Mouse (Mus musculus): ENCODE results near the gene Dolpp1. TPM values are rescaled to one million over a fixed set of nuclear protein-coding genes. Genes with fewer than 3 reads are reported as not detected.

Dolpp1 gene
- polyA plus RNA-seq, 1 experiment from 2014 or later, result 53.0 TPM

GRCm38 (mm10) chr2:30402351-30402826 lies 10.3 kb downstream of the Dolpp1 start:
- Histone ChIP-seq H3K36me3 (ENCODE audit: poor library complexity, severe bottlenecking) (peaks cover 81% of the 10 kb centered on the region), H3K27ac (no peak overlapping the region), H3K9ac (no peak overlapping the region), H3K27me3 (no peaks in the 10 kb centered on the region), H3K4me2 (no peak overlapping the region), H3K4me3 (no peak overlapping the region), H3K4me1 (peaks cover 28% of the 10 kb centered on the region), H3K9me3 (replicated peaks) (no peaks in the 10 kb centered on the region)
- ATAC-seq, result no peak
- WGBS, result 89% methylated on average over 9 of the region's 9 CpGs

GRCm38 (mm10) chr2:30402843-30403242 lies 10.8 kb downstream of the Dolpp1 start:
- peaks cover 28% of the 10 kb centered on the region for H3K4me1 ChIP-seq
- H3K9ac ChIP-seq, result no peak overlapping the region
- H3K27me3 ChIP-seq, result no peaks in the 10 kb centered on the region
- no peak overlapping the region for H3K4me2 ChIP-seq
- no peak for ATAC-seq
- H3K9me3 ChIP-seq (replicated peaks), result no peaks in the 10 kb centered on the region
- WGBS, result 73% methylated on average over 2 of the region's 2 CpGs
- peaks cover 81% of the 10 kb centered on the region for H3K36me3 ChIP-seq (ENCODE audit: poor library complexity, severe bottlenecking)
- no peak overlapping the region for H3K4me3 ChIP-seq
- no peak overlapping the region for H3K27ac ChIP-seq

- Histone ChIP-seq H3K36me3 (ENCODE audit: poor library complexity, severe bottlenecking) (peaks cover 81% of the 10 kb centered on the region), H3K4me2 (no peak overlapping the region), H3K4me3 (no peak overlapping the region), H3K27me3 (no peaks in the 10 kb centered on the region), H3K9me3 (replicated peaks) (no peaks in the 10 kb centered on the region), H3K9ac (no peak overlapping the region), H3K27ac (no peak overlapping the region), H3K4me1 (peaks cover 20% of the 10 kb centered on the region)
- ATAC-seq, result no peak
- 93% methylated on average over 1 of the region's 1 CpGs for WGBS
Measured at GRCm38 (mm10) chr2:30403870-30404269, 11.8 kb downstream of the Dolpp1 start.

GRCm38 (mm10) chr2:30407221-30407620 lies 15.2 kb downstream of the Dolpp1 start:
- 93% methylated on average over 2 of the region's 2 CpGs for WGBS
- ATAC-seq, result no peak
- Histone ChIP-seq H3K4me2 (no peak overlapping the region), H3K36me3 (ENCODE audit: poor library complexity, severe bottlenecking) (peaks cover 78% of the 10 kb centered on the region), H3K27me3 (no peaks in the 10 kb centered on the region), H3K9me3 (replicated peaks) (no peaks in the 10 kb centered on the region), H3K4me1 (no peaks in the 10 kb centered on the region), H3K27ac (no peak overlapping the region), H3K4me3 (no peak overlapping the region), H3K9ac (no peak overlapping the region)

GRCm38 (mm10) chr2:30407778-30408177 lies 15.7 kb downstream of the Dolpp1 start:
- Histone ChIP-seq H3K27me3 (no peaks in the 10 kb centered on the region), H3K9me3 (replicated peaks) (no peaks in the 10 kb centered on the region), H3K4me1 (0 out of 2 replicates have a peak, but pooled peaks cover 2% of the 10 kb centered on the region), H3K36me3 (ENCODE audit: poor library complexity, severe bottlenecking) (peaks cover 75% of the 10 kb centered on the region), H3K9ac (no peak overlapping the region), H3K27ac (no peak overlapping the region), H3K4me2 (no peak overlapping the region), H3K4me3 (no peak overlapping the region)
- 91% methylated on average over 10 of the region's 10 CpGs for WGBS
- no peak for ATAC-seq

- H3K36me3 ChIP-seq (ENCODE audit: poor library complexity, severe bottlenecking), result peaks cover 70% of the 10 kb centered on the region
- ATAC-seq, result no peak
- 90% methylated on average over 8 of the region's 8 CpGs for WGBS
Measured at GRCm38 (mm10) chr2:30408452-30409100, 16.5 kb downstream of the Dolpp1 start.

GRCm38 (mm10) chr2:30409454-30410176 lies 17.6 kb downstream of the Dolpp1 start:
- Histone ChIP-seq H3K36me3 (ENCODE audit: poor library complexity, severe bottlenecking) (peaks cover 61% of the 10 kb centered on the region), H3K4me1 (peaks cover 15% of the 10 kb centered on the region)
- 94% methylated on average over 4 of the region's 5 CpGs for WGBS

More at GRCm38 (mm10) chr2:30408452-30409100, 16.5 kb downstream of the Dolpp1 start:
- H3K4me3 ChIP-seq, result no peak overlapping the region
- no peak overlapping the region for H3K4me2 ChIP-seq
- no peak overlapping the region for H3K27ac ChIP-seq
- no peaks in the 10 kb centered on the region for H3K27me3 ChIP-seq
- no peaks in the 10 kb centered on the region for H3K9me3 ChIP-seq (replicated peaks)
- peaks cover 4% of the 10 kb centered on the region for H3K4me1 ChIP-seq
- no peak overlapping the region for H3K9ac ChIP-seq

GRCm38 (mm10) chr2:30413038-30413973 lies 21.3 kb downstream of the Dolpp1 start:
- Histone ChIP-seq H3K27me3 (no peaks in the 10 kb centered on the region), H3K9me3 (replicated peaks) (no peaks in the 10 kb centered on the region), H3K36me3 (ENCODE audit: poor library complexity, severe bottlenecking) (peaks cover 24% of the 10 kb centered on the region), H3K9ac (0 out of 2 replicates have a peak overlapping the region, but pooled peaks have one; percentile 21), H3K4me2 (peak overlapping the region; percentile 77; the same call in 1 of the 2 replicates), H3K27ac (no peak overlapping the region), H3K4me1 (peaks cover 40% of the 10 kb centered on the region), H3K4me3 (no peak overlapping the region)
- WGBS, result 81% methylated on average over 16 of the region's 16 CpGs
- ATAC-seq, result no peak

More at GRCm38 (mm10) chr2:30409454-30410176, 17.6 kb downstream of the Dolpp1 start:
- H3K4me2 ChIP-seq, result no peak overlapping the region
- H3K27ac ChIP-seq, result no peak overlapping the region
- no peaks in the 10 kb centered on the region for H3K9me3 ChIP-seq (replicated peaks)
- H3K4me3 ChIP-seq, result no peak overlapping the region
- H3K9ac ChIP-seq, result no peak overlapping the region
- no peak for ATAC-seq
- no peaks in the 10 kb centered on the region for H3K27me3 ChIP-seq

GRCm38 (mm10) chr2:30414101-30414500 lies 22.0 kb downstream of the Dolpp1 start:
- Histone ChIP-seq H3K4me1 (peaks cover 48% of the 10 kb centered on the region), H3K9me3 (replicated peaks) (no peaks in the 10 kb centered on the region), H3K4me3 (peak overlapping the region; percentile 83; the same call in 1 of the 2 replicates), H3K27ac (no peak overlapping the region), H3K9ac (peak overlapping the region; percentile 21; the same call in 1 of the 2 replicates), H3K4me2 (peak overlapping the region; percentile 77), H3K36me3 (ENCODE audit: poor library complexity, severe bottlenecking) (peaks cover 16% of the 10 kb centered on the region), H3K27me3 (no peaks in the 10 kb centered on the region)
- no peak for ATAC-seq
- WGBS, result 94% methylated on average over 4 of the region's 4 CpGs

- ATAC-seq, result no peak
- H3K4me1 ChIP-seq, result peaks cover 52% of the 10 kb centered on the region
- H3K4me3 ChIP-seq, result peak overlapping the region; percentile 83
- H3K4me2 ChIP-seq, result peak overlapping the region; percentile 77
- 50% methylated on average over 5 of the region's 5 CpGs for WGBS
- H3K27me3 ChIP-seq, result no peaks in the 10 kb centered on the region
- H3K36me3 ChIP-seq (ENCODE audit: poor library complexity, severe bottlenecking), result peaks cover 10% of the 10 kb centered on the region
- H3K9ac ChIP-seq, result peak overlapping the region; percentile 95
- no peaks in the 10 kb centered on the region for H3K9me3 ChIP-seq (replicated peaks)
- H3K27ac ChIP-seq, result no peak overlapping the region
Measured at GRCm38 (mm10) chr2:30414681-30415080, 22.6 kb downstream of the Dolpp1 start.

GRCm38 (mm10) chr2:30415157-30415935 lies 23.3 kb downstream of the Dolpp1 start, which contains the start of gene Crat:
Gene Crat, minus strand, starts transcription at chr2:30415813.
- WGBS, result 1% methylated on average over 58 of the region's 58 CpGs
- H3K36me3 ChIP-seq (ENCODE audit: poor library complexity, severe bottlenecking), result peaks cover 8% of the 10 kb centered on the region; the same call in 1 of the 2 replicates
- peak within 1 kb of the TSS; percentile 77 for H3K4me2 ChIP-seq
- H3K4me3 ChIP-seq, result peak within 1 kb of the TSS; percentile 83
- peak within 1 kb of the TSS; percentile 97 for H3K27ac ChIP-seq
- H3K9me3 ChIP-seq (replicated peaks), result no peaks in the 10 kb centered on the region
- peak within 1 kb of the TSS; percentile 95 for H3K9ac ChIP-seq
- no peaks in the 10 kb centered on the region for H3K27me3 ChIP-seq
- ATAC-seq, result peak; percentile 86
- peaks cover 52% of the 10 kb centered on the region for H3K4me1 ChIP-seq
